Mouse (Mus musculus) kidney, adult 18-20 months (tissue): ENCODE results near the gene Coa7.
"Not testable (repeated sequence)": the region's sequence is repeated elsewhere in the genome, so short reads cannot be mapped to it uniquely, and the experiment has no call there.

Experiments used
- DNase-seq: peaks from one replicate; pipeline ENCODE4 v3.0.0; 2021

Coa7 gene

DNA sequence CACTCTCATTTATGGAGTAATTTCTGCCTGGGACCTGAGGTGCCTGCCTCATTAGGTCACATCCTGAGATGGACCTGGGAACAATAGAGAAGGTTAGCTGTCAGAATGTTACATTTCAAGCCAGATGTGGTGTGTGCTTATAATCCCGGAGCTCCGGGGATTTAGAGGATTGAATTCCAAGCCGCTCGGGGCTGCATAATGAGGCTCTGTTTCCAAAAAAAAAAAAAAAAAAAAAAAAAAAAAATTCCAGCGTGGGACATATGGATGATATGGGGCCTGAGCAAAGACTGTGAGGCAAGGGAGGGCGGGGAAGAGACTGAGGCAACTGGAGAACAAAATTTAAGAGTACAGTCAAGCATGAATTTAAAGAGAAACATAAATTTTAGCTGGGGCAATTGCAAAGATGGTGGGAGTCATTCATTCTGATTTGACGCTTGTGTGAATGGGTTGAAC, 16.7 kb downstream of the Coa7 start:
- DNase-seq: no peak

- DNase-seq: no peak
These were observed 17.9 kb downstream of the Coa7 start for GRCm38 (mm10) chr4:108345826-108346225.

GRCm38 (mm10) chr4:108347111-108347510, 19.2 kb downstream of the Coa7 start:
- DNase-seq: no peak

GRCm38 (mm10) chr4:108348256-108348875, 20.4 kb downstream of the Coa7 start:
- DNase-seq: no peak

DNA sequence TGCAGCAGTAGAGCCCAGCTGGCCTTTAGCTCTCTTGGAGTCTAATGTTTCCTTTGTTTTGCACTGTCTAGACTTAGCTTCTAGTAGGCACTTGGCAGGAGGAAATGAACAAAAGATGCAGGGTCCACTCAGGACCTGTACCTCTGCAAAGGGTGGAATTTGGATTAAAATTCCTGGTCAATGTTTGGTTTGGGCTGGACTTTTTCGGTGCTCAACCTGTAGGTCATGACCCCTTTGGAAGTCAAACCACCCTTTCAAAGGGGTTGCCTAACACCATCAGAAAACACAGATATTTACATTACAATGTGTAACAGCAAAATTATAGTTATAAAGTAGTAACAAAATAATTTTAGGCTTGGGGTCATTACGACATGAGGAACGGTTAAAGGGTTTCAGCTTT, 21.1 kb downstream of the Coa7 start:
- DNase-seq: no peak

DNA sequence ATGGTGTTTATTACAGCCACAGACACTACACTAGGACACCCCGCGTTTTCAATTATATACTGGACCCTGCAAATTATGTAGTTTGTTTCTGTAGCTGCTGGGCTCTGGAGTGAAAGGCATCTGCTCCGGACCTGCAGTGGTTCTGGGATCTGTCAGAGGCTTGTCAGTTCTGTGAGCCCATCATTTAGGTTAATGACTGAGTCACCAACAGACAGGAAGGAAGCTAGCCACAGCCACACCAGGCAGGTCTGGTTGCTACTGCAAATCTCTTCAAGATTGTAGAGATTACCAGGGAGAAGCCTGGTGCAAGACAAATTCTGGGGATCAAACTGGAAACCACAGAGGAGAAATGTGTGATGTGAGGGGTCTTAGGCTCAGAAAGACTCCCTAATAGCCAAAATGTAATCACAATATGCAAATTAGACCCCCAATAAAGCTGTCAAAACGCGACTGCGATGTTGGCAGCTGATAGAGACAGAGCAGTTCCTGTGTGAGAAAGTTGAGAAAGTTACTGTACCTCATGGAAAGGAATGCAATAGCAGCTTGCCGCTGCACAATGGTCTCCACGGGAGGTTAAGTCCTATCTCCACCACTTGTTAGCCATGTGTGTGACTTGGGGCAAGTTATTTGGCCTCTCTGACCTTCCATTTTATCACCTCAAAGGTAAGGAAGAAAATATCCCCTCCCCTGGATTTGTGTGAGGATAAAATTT, 22.1 kb downstream of the Coa7 start:
- no peak for DNase-seq

GRCm38 (mm10) chr4:108350819-108351218, 22.9 kb downstream of the Coa7 start:
- DNase-seq: peak; percentile 33

DNA sequence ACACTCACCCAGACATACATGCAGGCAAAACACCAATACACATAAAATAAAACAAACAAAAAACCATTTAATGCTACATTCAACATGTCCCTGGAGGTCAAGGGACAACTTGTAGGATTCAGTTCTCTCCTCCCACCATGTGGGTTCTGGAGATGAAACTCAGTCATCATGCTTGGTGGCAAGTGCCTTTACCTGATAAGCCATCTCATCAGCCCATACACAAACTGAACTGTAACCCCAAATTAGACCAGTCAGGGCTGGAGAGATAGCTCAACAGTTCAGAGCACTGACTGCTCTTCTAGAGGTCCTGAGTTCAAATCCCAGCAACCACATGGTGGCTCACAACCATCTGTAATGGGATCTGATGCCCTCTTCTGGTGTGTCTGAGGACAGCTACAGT, 25.7 kb downstream of the Coa7 start:
- not testable (repeated sequence) for DNase-seq

- no peak for DNase-seq
These were observed 29.5 kb downstream of the Coa7 start for GRCm38 (mm10) chr4:108357458-108357857.

DNA sequence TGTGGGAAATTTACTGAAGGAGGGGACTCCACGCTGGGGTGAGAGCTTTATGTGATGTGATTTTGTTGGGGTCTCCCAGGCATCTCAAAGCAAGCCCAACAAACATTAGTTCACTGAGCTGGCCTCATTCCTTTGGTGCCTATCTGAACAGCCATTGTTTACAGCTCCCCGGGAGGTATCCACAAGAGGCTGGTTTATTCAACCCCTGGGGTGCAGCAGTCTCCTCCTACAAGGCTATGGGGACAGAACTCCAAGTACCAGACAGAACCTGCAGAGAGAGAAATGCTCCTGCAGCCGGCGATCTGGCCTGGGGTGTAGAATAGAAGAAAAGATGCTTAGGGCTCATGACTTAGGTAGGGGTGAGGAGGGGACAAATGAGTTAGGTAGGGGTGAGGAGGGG, 30.6 kb downstream of the Coa7 start:
- no peak for DNase-seq

DNA sequence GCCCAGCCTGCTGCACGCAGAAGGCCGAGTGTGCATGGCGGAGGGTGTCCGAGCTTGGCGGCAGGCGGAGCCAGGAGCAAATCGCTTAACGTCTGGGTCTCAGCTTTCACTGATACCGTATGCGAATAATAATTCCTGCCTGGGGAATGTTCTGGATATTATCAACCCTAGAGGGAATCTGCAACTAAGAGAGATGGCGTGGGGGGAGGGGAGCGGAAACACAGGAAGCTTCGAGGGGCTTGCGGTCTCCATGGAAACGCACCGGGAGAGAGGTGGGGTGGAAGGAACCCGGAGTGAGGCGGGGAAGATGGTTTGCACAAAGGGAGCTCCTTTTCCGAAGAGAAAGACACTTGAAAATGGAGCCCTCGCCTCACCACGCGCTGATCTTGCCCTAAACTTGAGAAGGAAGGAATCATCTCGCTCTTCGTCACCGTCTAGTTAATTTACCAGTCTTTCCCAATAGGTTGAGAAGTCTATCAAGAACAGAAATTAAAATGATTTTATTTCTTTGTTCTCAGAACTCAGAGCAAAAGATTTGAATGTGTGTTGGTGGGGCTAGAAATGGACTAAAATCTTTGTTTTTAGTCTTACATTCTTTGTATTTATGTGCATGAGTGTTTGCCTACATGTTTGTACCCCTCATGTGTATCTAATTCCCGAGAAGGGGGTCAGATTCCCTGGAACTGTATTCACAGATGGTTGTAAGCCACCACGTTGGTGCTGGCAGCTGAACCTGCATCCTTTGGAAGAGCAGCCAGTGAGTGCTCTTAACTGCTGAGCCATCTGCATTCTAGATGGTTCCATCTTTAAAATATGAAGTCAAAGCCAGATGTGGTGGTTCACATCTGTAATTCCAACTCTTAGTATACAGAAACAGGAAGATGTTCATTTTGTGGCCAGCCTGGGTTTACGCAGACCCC, 32.5 kb downstream of the Coa7 start:
- DNase-seq: no peak

DNA sequence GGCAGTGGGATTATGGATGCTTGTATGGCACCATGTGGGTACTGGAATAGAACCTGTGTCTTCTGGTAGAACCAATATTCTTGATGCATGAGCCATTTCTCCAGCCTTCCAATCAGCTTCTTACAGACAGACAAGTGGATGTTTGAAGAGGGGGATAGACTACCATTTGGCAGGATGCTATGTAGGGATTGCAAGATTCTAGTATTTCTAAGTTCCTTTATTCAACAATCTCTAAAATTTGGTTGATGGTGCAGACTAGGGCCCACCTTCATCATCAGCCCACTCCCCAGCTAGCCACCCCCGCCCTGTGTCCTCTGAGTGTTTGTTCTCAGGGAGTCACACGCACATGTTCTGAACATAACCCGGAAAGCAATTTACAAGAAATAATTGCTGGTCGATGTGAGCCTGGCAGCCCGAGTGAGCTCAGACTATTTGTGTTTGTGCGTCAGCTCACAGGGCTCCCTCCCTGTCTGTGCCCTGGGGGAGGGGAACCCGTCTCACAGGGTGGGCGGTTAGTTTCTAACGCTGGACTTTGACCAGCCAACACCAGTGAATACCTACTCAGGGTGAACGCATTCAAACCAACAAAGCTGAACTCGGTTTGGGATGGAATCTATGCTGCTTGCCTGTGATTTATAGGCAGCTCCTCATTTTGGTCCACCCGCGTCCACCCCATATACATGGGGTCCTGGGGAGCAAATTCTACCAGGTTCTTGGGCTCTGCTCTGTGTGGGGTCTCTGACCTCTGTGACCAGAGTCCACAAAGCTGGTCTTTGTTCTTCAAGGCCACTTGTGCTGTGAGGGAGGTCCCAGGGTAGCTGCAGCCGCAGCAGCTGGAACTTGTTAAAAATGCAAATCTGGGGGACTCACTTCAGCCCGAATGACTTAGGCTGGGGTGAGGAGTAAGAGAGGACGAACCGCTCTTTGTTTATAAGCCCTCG, 34.7 kb downstream of the Coa7 start:
- peak; percentile 48 for DNase-seq

GRCm38 (mm10) chr4:108363355-108364110, 35.6 kb downstream of the Coa7 start:
- DNase-seq: no peak

- no peak for DNase-seq
These were observed 36.2 kb downstream of the Coa7 start for GRCm38 (mm10) chr4:108364111-108364476.

- peak; percentile 66 for DNase-seq
These were observed 41.3 kb downstream of the Coa7 start for GRCm38 (mm10) chr4:108369254-108369653.

DNA sequence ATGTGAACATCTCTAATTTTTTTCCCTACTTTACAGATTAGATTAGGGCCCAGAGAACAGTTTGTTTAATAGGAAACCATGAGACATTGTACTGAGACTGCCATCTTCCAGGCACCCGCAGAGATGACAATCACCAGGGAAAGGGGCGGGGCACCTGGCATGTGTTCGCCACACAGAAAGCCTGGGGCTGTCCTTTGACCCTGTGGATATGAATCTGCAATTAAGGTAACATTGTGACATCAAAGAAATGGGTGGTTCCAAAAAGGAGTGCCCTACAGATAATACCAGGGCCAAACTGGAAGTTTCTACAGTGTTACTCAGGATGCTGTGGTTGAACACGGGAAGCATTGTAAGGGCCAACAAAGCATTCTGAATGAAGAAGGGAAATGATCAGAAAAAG, 42.5 kb downstream of the Coa7 start:
- no peak for DNase-seq

DNA sequence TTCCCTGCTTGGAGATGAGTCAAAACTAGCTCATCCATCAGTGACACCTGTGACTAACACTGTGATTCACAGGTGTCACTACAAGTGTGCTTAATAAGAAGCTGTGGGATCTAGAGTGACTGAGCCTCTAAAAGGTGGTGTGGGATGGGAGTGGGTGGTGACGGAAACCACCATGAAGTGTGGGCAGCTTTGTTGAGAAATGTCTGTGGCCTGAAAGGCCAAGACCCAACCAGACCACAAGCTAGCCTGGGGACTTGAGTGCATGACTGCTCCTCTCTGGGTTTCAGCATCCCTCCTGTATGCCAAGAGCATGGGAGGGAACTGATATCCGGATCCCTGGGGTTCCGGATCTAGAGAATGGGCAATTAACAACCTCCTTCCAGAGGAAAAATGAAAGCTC, 43.5 kb downstream of the Coa7 start:
- DNase-seq: no peak

- DNase-seq: no peak
These were observed 44.2 kb downstream of the Coa7 start for GRCm38 (mm10) chr4:108372166-108372565.

DNA sequence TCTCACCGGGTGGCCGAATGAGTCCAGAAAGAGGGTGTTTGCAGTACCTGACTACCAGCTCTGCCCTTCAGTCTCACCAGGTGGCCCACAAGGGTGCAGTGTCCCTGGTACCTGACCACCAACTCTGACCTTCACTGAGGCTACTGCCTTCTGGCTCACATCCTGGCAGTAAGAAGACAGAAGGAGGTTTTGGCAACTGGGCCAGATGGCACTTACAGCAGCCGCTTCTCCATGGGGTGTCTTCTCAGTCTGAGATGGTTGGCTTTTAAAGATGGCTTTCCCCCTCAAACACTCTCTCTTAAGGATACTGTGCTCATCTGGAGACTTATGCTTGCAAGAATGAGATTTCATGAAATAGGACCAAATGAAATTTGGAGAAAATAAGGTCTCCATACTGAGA, 51.5 kb downstream of the Coa7 start:
- DNase-seq: no peak

DNA sequence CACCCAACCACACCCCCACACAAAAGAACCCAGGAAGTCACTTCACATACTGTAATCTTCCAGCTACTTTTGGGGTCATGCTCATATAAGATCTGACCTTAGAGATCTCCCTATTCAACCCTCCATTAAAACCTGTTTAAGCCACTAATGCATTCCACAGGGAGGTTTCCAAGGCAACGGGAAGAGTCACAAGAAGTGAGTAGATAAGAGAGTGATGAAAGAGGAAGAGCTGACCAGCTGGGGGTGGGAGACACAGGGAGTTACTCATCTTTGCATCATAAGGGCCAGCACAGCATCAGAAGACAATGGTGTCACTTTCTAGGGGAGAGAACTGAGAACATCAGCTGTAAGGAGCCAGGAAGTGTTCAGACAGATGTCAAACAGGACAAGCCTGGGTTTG, 52.2 kb downstream of the Coa7 start:
- DNase-seq: no peak

DNA sequence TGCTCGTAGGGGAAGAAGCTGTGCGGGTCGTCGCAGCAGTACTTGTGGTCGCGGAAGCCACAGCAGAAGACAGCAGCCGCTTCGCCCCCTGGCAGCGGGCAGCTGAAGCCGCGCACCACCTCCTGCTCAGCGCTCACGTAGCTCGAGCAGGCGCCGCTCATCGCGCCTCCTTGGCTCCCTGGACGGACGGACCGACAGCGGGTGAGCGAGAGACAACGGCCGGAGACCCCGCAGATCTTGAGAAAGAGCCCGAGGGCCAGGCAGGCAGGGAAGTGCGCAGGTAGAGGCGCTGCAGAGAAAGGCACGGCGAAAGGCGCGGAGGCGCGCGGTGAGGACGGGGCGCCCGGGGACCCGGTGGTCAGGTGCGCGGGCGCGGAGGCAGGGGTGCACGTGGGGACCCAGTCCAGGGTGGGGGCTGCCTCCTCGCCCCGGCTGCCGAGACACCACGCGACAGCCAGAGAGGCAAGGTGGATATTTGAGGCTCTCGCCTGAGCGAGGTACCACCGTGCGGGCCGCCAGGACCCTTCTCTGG, 55.3 kb downstream of the Coa7 start, which contains the start of gene Shisal2a:
Gene Shisal2a (minus strand): TSS at position 167 of the 532 bp plus-strand sequence.
- DNase-seq: no peak
